Mouse (Mus musculus) layer of hippocampus, adult 2 months (tissue): Measurements from ENCODE around the gene Tnrc18. TPM values are rescaled to one million over a fixed set of nuclear protein-coding genes. Genes with fewer than 3 reads are reported as not detected.

Source experiments
- DNase-seq, 2 experiments: peaks; one replicate each; pipeline ENCODE4 v3.0.0; 2022; ENCODE audit warnings: low spot score in 2 of 2
- H3K27ac ChIP-seq: fragments of 200-600 bp; 2 replicates; pipeline ENCODE4 v1.8.1; 2022
- H3K4me3 ChIP-seq: fragments of 200-600 bp; 2 replicates; pipeline ENCODE4 v1.8.1; 2022; ENCODE audit warnings: mild to moderate bottlenecking
- CTCF ChIP-seq: fragments of 200-600 bp; conservative IDR thresholded peaks from 2 replicates; pipeline ENCODE4 v1.8.1; 2022; ENCODE audit warnings: antibody characterized with exemption, mild to moderate bottlenecking, moderate library complexity
- total RNA-seq, 2 experiments: library from RNA; stranded (reverse); gene quantifications; 2 replicates each; pipeline ENCODE4 v1.2.3; 2021

Tnrc18 gene
- total RNA-seq, 2 experiments from 2014 or later, result 142 to 143 TPM

GRCm38 (mm10) chr5:142713966-142714365 lies 103.5 kb downstream of the Tnrc18 start:
- DNase-seq, result no peak
- no peak overlapping the region for H3K27ac ChIP-seq
- no peak for TF ChIP-seq CTCF
- H3K4me3 ChIP-seq, result no peak overlapping the region

GRCm38 (mm10) chr5:142712373-142712772 lies 105.1 kb downstream of the Tnrc18 start:
- H3K4me3 ChIP-seq, result no peak overlapping the region
- no peak overlapping the region for H3K27ac ChIP-seq
- TF ChIP-seq CTCF, result peak; percentile 64
- no peak for DNase-seq

DNA sequence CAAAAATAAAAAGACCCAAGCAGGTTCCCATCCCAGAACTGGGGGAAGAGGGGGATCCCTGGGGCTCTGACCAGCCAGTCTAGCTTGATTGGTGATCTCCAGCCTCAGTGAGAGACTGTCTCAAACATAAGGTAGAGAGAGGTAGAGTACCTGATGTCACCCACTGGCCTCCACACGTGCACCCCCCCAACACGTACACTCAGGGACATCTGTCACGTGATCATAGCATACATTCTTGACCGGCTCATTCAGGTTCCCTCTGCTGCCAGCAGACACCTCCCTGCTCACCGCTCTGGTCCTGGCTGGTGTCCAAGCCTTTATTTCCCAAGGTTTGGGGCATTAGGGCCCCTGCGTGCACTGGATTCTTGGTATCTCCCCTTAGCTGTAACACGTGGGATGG lies 108.0 kb downstream of the Tnrc18 start:
- DNase-seq, result no peak
- TF ChIP-seq CTCF, result no peak
- Histone ChIP-seq H3K27ac (no peak overlapping the region), H3K4me3 (no peak overlapping the region)

- no peak overlapping the region for H3K4me3 ChIP-seq
- DNase-seq, result no peak
- H3K27ac ChIP-seq, result no peak overlapping the region
- no peak for TF ChIP-seq CTCF
These were observed 109.8 kb downstream of the Tnrc18 start for GRCm38 (mm10) chr5:142707709-142708108.

DNA sequence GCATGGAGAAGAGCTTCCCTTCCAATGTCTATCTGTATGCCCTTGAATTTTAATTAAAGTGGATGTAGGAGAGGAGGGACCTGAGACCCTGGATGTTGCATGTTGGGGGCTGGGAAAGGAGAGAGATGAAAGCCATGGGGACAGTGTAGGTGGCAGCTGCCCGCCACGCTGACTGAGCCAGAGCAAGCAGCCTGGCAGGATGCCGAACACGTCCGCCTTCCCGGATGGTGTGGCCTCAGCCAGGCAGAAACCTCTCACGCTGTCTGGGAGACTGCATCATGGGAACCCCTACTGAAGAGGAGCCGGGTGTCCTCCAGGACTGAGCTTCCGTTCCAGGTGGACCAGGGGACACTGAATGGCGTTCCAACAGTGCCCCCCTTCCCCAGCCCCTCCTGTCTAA lies 113.9 kb downstream of the Tnrc18 start:
- H3K4me3 ChIP-seq, result peak overlapping the region; percentile 55; the same call in 1 of the 2 replicates
- 0 out of 2 replicates have a peak overlapping the region, but pooled peaks have one; percentile 7 for H3K27ac ChIP-seq
- DNase-seq, result no peak
- no peak for TF ChIP-seq CTCF

DNA sequence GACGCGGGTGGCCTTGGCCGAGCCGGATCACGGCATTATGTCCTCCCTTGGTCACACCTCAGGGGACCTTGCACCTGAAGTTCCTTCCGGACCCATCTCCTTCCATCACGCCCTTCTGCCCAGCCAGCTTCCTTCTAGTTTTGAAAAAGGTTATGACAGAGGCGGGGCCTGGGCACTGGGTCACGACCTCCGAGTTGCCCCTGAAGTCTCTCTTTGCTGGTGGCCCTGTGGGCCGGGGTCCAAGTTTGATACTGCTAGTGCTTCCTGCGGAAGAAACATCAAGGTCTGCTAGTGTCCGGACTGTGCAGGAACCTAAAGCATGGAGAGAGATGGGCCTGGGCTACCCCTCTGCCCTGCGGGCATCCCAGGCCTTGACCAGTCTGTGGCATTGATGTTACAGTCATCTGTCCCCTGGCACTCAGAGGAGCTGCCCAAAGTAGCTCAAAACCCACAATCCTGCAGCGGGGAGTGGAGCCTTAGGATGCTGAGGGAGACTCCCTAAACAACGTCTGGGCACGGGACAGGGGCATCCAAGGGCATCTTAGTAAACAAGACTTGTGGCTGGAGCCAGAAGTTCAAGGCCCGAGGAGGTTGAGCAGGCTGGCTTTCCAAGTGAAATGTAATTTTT lies 114.8 kb downstream of the Tnrc18 start:
- H3K4me3 ChIP-seq, result peak overlapping the region; percentile 55
- peak overlapping the region; percentile 55 for H3K27ac ChIP-seq
- DNase-seq, result no peak
- no peak for TF ChIP-seq CTCF

- Histone ChIP-seq H3K27ac (peak overlapping the region; percentile 55), H3K4me3 (peak overlapping the region; percentile 55)
- TF ChIP-seq CTCF, result no peak
- DNase-seq, result peak in 1 of 2 experiments; percentile 55
These were observed 115.6 kb downstream of the Tnrc18 start for GRCm38 (mm10) chr5:142701651-142702510.

GRCm38 (mm10) chr5:142700842-142701589 lies 116.4 kb downstream of the Tnrc18 start:
- no peak for DNase-seq
- H3K27ac ChIP-seq, result no peak overlapping the region

DNA sequence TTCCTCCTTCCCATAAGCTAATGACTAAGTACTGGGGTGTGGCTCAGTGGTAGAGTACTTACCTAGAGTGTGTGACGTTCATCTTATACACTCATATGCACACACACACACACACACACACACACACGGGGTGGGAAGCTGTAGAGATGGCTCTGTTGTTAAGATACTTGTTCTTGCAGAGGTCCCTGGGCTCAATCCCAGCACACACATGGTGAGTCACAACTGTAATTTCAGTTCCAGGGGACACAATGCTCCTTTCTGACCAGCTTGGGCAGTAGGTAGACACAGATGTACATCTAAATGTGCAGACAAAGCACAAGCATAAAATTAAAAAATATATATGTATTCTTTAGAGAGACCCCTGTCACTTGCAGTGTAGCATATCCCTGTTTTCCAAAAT lies 119.7 kb downstream of the Tnrc18 start:
- no peak for TF ChIP-seq CTCF
- no peak for DNase-seq
- Histone ChIP-seq H3K27ac (0 out of 2 replicates have a peak overlapping the region, but pooled peaks have one; percentile 6), H3K4me3 (no peak overlapping the region)

More at GRCm38 (mm10) chr5:142700842-142701589, 116.4 kb downstream of the Tnrc18 start:
- H3K4me3 ChIP-seq, result no peak overlapping the region; the same call in 1 of the 2 replicates
- no peak for TF ChIP-seq CTCF

DNA sequence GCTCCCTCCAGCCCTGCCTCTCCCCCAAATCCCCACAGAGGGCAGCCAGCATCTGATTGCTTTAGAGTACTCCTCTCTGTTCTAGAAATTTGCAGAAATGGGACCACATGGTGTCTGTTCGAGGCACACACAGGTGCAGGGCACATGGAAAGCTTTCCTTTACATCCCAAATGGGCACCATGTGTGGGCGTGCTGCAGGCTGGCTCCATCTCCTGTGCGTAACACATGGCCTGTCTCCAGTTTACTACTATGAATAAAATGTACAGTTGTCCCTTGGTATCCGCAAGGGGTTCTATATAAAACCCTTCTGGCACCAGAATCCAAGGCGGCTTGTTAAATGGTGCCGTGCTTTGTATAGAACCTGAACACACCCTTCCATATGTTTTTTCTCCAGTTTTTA lies 120.6 kb downstream of the Tnrc18 start:
- peak in 1 of 2 experiments; percentile 59 for DNase-seq
- H3K4me3 ChIP-seq, result no peak overlapping the region
- H3K27ac ChIP-seq, result peak overlapping the region; percentile 46; the same call in 1 of the 2 replicates
- TF ChIP-seq CTCF, result no peak

- no peak for TF ChIP-seq CTCF
- DNase-seq, result no peak
- peak overlapping the region; percentile 46; the same call in 1 of the 2 replicates for H3K27ac ChIP-seq
- H3K4me3 ChIP-seq, result no peak overlapping the region
These were observed 121.2 kb downstream of the Tnrc18 start for GRCm38 (mm10) chr5:142696258-142696657.

DNA sequence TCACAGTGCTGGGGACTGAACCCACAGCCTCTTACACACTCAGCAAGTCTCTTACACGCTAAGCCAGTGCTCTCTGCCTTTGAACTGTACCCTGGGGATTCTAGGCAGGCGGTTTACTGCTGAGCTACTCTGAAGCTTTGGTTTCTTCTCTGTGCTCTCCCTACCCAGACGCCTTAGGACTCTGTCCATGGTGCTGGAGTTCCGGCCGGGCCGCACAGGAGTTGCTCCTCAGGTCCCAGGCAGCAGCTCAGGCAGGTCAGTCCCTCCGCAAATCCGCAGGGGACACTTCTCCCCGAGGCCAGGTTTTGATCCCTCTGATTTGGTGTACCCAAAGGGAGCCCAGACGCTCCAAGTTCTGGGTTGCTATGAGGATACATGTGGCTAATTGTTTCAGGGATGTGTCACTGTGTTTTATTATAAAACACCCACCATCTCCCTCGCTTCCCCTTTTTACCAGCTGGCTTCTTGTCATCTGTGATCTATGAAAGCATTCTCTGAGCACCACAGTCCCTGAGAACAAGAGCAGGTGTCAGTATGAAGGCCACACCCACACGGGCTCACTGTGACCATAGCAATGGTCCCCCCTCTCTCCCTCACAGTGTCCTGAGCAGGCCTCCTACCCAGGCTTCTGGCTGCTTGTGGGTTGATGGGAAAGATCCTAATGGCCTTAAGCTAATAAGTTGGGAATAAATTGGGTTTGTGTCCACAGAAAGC lies 122.7 kb downstream of the Tnrc18 start:
- no peak for TF ChIP-seq CTCF
- peak; percentile 55 to 66 for DNase-seq
- Histone ChIP-seq H3K27ac (peak overlapping the region; percentile 87), H3K4me3 (peak overlapping the region; percentile 55)
